Comparison of ENCODE assay signal across 19 mouse cellular contexts in genomic region chr14:105697398-105697797, GRCm38 (mm10).
DNase-seq lines count a peak whose midpoint lies in the region; ATAC-seq and TF ChIP-seq lines count a peak whose summit lies in the region.
"Had no signal": no experiment of that assay in that cellular context is flagged by ENCODE, and none has a peak within 500 bp of the region (broad histone marks: within the 10 kb centered on the region; RNA-seq: fewer than 3 reads in every experiment).

No protein-coding gene starts in this region.

- TF ChIP-seq CTCF in gastrocnemius, adult 2 months (IDR thresholded peaks at IDR 0.05) = no peak
- TF ChIP-seq CTCF in forebrain, postnatal 0 days (IDR thresholded peaks at IDR 0.05; ENCODE audit: low read depth) = no peak

- no peaks in the 10 kb centered on the region for H3K4me1 ChIP-seq in midbrain, embryonic 11.5 days (ENCODE audit: control insufficient read depth, insufficient read depth, low read length)
- H3K4me1 ChIP-seq in midbrain, embryonic 14.5 days (ENCODE audit: control insufficient read depth, insufficient read depth, low read length) = no peaks in the 10 kb centered on the region
- no peaks in the 10 kb centered on the region for H3K4me1 ChIP-seq in forebrain, postnatal 0 days (ENCODE audit: insufficient read depth)
- H3K4me1 ChIP-seq: hindbrain, embryonic 15.5 days; limb, embryonic 15.5 days; midbrain, embryonic 10.5 days; neural tube, embryonic 15.5 days had no signal

- ATAC-seq in midbrain, embryonic 11.5 days (ENCODE audit: low FRiP score) = no peak
- no peak for ATAC-seq in midbrain, embryonic 14.5 days (ENCODE audit: low FRiP score, low TSS enrichment)
- ATAC-seq in forebrain, postnatal 0 days = no peak
- ATAC-seq: liver, postnatal 0 days had no signal

- no peak overlapping the region for H3K27ac ChIP-seq in gastrocnemius, adult 2 months
- H3K27ac ChIP-seq in midbrain, embryonic 11.5 days (ENCODE audit: low read depth, low read length) = no peak overlapping the region
- H3K27ac ChIP-seq in midbrain, embryonic 14.5 days (replicated peaks; ENCODE audit: low read depth, low read length) = no peak overlapping the region
- H3K27ac ChIP-seq in forebrain, postnatal 0 days (ENCODE audit: low read depth, low read length) = no peak overlapping the region
- H3K27ac ChIP-seq: hindbrain, embryonic 15.5 days; limb, embryonic 15.5 days; midbrain, embryonic 10.5 days; neural tube, embryonic 15.5 days had no signal

- intact Hi-C loops in gastrocnemius, adult 2 months (cut with DNase I) = no loop called here
- intact Hi-C loops in gastrocnemius, postnatal 14 days (cut with DNase I; ENCODE audit: low total_unique reads) = no loop called here

- DNase-seq in gastrocnemius, adult 2 months = peak; percentile 44
- no peak for DNase-seq in gastrocnemius, postnatal 14 days
- peak; percentile 57 for DNase-seq in midbrain, embryonic 11.5 days (ENCODE audit: low spot score, missing footprints)
- no peak for DNase-seq in midbrain, embryonic 14.5 days
- peak; percentile 85 to 88 for DNase-seq in cerebellum, postnatal 10 days
- DNase-seq in liver = no peak
- DNase-seq in forebrain, postnatal 0 days = no peak
- DNase-seq: gastrocnemius, postnatal 10 days; heart, postnatal 14 days; kidney, adult 11 months; kidney, postnatal 10 days; liver, postnatal 0 days; thymus, postnatal 4 days had no signal

- H3K36me3 ChIP-seq in midbrain, embryonic 11.5 days (ENCODE audit: control insufficient read depth, insufficient read depth, low read length) = no peaks in the 10 kb centered on the region
- no peaks in the 10 kb centered on the region for H3K36me3 ChIP-seq in midbrain, embryonic 14.5 days (ENCODE audit: control insufficient read depth, insufficient read depth, low read length)
- no peaks in the 10 kb centered on the region for H3K36me3 ChIP-seq in forebrain, postnatal 0 days (ENCODE audit: insufficient read depth)
- H3K36me3 ChIP-seq: embryonic facial prominence, embryonic 13.5 days; hindbrain, embryonic 15.5 days; limb, embryonic 15.5 days; midbrain, embryonic 10.5 days; neural tube, embryonic 15.5 days had no signal

- peak overlapping the region; percentile 46 for H3K4me3 ChIP-seq in gastrocnemius, adult 2 months
- H3K4me3 ChIP-seq in midbrain, embryonic 11.5 days (ENCODE audit: low read depth, low read length) = no peak overlapping the region
- H3K4me3 ChIP-seq in midbrain, embryonic 14.5 days (replicated peaks; ENCODE audit: low read depth, low read length) = no peak overlapping the region
- no peak overlapping the region for H3K4me3 ChIP-seq in forebrain, postnatal 0 days (ENCODE audit: low read depth, low read length)
- H3K4me3 ChIP-seq: embryonic facial prominence, embryonic 13.5 days; hindbrain, embryonic 15.5 days; limb, embryonic 15.5 days; midbrain, embryonic 10.5 days; myocyte; neural tube, embryonic 15.5 days had no signal

- no peaks in the 10 kb centered on the region for H3K9me3 ChIP-seq in midbrain, embryonic 11.5 days (ENCODE audit: control insufficient read depth, low read length)
- no peaks in the 10 kb centered on the region for H3K9me3 ChIP-seq in midbrain, embryonic 14.5 days (ENCODE audit: control insufficient read depth, low read length)
- no peaks in the 10 kb centered on the region for H3K9me3 ChIP-seq in forebrain, postnatal 0 days (ENCODE audit: low read length)
- H3K9me3 ChIP-seq: embryonic facial prominence, embryonic 13.5 days; hindbrain, embryonic 15.5 days; limb, embryonic 15.5 days; midbrain, embryonic 10.5 days; neural tube, embryonic 15.5 days had no signal

- WGBS in midbrain, embryonic 11.5 days = 94% methylated on average over 13 of the region's 13 CpGs
- WGBS in midbrain, embryonic 14.5 days = 91% methylated on average over 13 of the region's 13 CpGs
- WGBS in forebrain, postnatal 0 days = 72% methylated on average over 13 of the region's 13 CpGs

- H3K4me2 ChIP-seq in midbrain, embryonic 11.5 days = no peak overlapping the region
- no peak overlapping the region for H3K4me2 ChIP-seq in midbrain, embryonic 14.5 days (ENCODE audit: low read length)
- H3K4me2 ChIP-seq in forebrain, postnatal 0 days (ENCODE audit: low read depth) = no peak overlapping the region
- H3K4me2 ChIP-seq: embryonic facial prominence, embryonic 13.5 days; hindbrain, embryonic 15.5 days; limb, embryonic 15.5 days; neural tube, embryonic 15.5 days had no signal

- H3K9ac ChIP-seq in midbrain, embryonic 11.5 days (ENCODE audit: low read length) = no peak overlapping the region
- no peak overlapping the region for H3K9ac ChIP-seq in midbrain, embryonic 14.5 days (replicated peaks; ENCODE audit: low read length)
- H3K9ac ChIP-seq in forebrain, postnatal 0 days = no peak overlapping the region
- H3K9ac ChIP-seq: embryonic facial prominence, embryonic 13.5 days; hindbrain, embryonic 15.5 days; limb, embryonic 15.5 days; liver, postnatal 0 days; neural tube, embryonic 15.5 days had no signal

- H3K27me3 ChIP-seq in midbrain, embryonic 11.5 days (ENCODE audit: control insufficient read depth, insufficient read depth, low read length) = no peaks in the 10 kb centered on the region
- H3K27me3 ChIP-seq in midbrain, embryonic 14.5 days (ENCODE audit: control insufficient read depth, insufficient read depth, low read length) = no peaks in the 10 kb centered on the region
- H3K27me3 ChIP-seq in forebrain, postnatal 0 days (ENCODE audit: insufficient read depth, low read length) = no peaks in the 10 kb centered on the region
- H3K27me3 ChIP-seq: embryonic facial prominence, embryonic 13.5 days; hindbrain, embryonic 15.5 days; limb, embryonic 15.5 days; neural tube, embryonic 15.5 days had no signal

Comparison
In these comparisons a context has a peak if more than half of its experiments do, and no peak if none do; other contexts are left out.
1. DNase-seq: peak in gastrocnemius, adult 2 months (single experiment), midbrain, embryonic 11.5 days (single experiment) and cerebellum, postnatal 10 days (2 of 2); none in gastrocnemius, postnatal 14 days (single experiment), midbrain, embryonic 14.5 days (single experiment), liver (single experiment) and forebrain, postnatal 0 days (single experiment).